Mouse (Mus musculus): ENCODE measurements around the gene Vmp1.

The Vmp1 gene

DNA sequence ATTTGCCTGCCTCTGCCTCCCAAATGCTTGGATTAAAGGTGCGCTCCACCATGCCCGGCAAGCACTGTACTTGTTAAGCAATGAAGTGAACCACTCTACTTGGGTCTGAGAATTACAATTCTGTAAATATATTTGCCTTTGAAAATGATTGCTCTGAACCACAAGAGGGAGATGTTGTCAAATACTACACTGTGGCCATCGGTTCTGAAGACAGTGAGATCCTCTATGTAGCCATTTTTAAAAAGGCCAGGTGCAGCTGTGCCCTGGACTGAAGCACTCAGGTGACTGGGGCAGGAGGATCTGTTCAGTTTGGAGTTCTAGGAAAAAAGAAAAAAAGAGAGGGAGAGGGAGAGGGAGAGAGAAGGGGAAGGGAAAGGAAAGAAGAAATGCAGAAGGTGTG, 115.2 kb downstream of the Vmp1 start:
- peak; percentile 40 for DNase-seq (ENCODE audit: low spot score)

DNA sequence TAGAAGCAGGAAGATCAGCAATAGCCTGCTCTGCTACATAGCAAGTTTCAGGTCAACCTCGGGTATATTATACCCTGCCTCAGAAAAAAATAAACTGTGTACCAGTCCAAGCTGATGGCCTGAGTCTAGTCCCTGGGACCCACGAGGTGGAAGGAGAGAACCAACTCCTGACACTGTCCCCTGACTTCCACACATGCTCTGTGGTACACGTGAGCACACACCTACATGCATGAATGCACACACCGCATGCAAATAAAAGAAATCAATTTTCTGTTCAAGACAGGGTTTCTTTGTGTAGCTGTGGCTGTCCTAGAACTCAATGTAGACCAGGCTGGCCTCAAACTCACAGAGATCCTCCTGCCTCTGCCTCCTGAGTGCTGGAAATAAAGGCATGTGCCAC, 125.4 kb downstream of the Vmp1 start:
- no peak for DNase-seq (ENCODE audit: low spot score)

DNA sequence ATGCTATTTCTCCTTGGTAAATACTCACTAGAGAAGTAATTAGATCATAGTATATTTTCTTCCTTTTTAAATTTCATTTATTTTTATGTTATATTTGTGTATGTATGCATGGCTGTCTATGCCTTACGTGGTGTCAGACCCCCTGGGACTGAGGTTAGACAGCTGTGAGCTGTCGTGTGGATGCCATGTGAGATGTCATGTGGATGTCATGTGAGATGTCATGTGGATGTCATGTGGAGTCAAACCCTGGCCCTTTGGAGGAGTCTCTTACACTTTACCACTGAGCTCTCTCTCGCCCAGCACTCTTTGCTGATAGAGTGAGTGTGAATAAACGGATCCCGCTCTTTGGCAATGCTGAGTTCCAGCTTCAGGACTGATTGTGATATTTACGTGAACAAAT, 130.1 kb downstream of the Vmp1 start:
- no peak for DNase-seq (ENCODE audit: low spot score)

DNA sequence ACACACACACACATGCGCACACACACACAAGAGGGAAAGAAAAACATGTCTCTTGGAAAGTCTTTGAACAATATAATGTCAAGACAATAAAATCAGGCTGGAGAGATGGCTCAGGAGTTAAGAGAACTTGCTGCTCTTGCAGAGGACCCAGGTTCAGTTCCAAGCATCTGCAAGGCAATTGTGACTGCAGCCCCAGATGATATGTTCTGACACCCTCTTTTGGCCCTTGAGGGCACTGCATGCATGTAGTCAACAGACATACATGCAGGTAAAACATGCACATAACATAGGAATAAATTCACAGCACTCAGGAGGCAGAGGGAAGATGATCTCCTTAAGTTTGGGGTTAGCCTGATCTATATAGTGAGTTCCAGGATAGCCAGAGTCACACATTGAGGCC, 136.2 kb downstream of the Vmp1 start:
- no peak for DNase-seq (ENCODE audit: low spot score)

DNA sequence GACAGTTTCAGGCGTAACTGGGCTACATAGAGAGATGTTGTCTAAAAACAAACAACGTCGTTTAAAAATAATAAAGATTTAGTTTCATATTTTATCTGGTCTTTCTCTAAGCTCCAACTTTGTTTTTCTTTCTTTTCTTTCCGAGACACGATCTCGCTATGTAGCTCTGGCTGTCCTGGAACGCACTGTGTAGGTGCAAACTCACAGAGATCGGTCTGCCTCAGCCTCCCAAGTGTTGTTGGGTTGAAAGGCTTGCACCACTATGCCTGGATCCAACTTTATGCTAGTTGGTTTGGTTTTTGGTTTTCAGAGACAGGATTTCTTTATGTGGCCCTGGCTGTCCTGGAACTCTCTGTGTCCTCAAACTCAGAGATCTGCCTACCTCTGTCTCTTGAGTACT, 138.1 kb downstream of the Vmp1 start:
- DNase-seq (ENCODE audit: low spot score) = no peak

DNA sequence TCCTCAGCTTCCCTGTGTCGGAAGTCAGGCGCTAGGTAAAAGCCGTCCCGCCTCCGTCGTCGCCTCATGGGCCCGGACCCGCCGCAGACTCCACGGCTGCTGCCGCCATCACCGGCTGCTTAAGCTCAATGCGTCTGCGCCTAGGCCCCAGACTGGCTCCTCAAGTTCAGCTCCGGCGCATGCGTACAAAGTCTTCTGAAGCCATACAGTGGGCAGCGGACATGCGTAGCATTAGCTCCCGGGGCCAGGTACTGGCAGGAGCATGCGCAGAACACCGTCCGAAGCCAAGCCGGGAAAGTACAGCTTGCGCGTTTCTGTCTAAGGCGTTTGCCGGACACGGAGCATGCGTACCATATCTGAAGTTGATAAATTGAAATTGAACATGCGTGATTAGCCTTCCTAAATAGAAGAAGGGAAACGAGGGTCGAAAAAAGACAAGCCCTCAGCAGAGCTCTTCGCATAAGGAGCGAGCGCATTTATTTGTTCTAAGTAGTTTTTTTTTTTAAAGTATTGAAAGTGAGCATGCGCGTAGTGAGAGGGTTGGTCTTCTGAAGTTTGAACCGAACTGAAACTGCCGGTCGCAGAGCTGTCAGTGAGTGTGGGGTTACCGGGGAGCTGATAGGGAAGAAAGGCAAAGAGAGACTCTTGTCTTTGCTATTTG, 138.9 kb downstream of the Vmp1 start, which contains the start of the genes Rps6kb1 and Tubd1:
Gene Rps6kb1 (minus strand): TSS at position 167 of the 661 bp plus-strand sequence.
Gene Tubd1 (plus strand): TSS at position 353 of the 661 bp plus-strand sequence.
- DNase-seq (ENCODE audit: low spot score) = peak; percentile 100

DNA sequence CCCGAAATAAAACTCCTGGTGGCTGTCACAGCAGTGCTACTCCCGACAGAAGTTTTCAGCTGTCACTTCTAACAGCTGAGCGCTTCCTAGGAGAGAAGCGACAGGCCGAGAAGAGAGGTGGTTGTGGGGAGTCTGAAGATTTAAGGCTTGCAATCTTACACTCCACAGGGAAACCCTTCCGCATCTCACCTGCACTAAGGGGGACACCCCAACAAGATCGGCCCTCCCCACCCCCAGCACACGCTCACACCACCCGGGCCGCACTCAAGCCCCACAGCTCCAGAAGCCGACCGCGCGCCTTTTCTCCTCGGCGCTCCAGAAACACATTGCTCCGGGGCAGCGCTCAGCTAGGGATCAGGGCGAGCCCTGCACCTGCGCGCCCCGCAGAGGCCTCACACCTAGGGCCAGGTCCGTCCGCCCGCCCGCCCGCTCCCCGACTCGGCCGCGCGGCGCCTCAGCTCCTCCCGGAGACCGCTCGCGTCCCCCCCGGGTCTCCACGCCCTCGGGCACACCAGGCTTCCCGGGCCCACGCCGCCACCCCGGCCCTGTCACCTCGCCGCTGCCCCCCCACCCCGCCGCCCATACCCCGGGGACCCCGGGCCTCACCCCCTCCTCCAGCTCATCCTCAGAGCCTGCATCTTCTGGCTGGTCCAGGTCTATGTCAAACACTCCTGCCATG, 139.5 kb downstream of the Vmp1 start:
- DNase-seq (ENCODE audit: low spot score) = peak; percentile 51

DNA sequence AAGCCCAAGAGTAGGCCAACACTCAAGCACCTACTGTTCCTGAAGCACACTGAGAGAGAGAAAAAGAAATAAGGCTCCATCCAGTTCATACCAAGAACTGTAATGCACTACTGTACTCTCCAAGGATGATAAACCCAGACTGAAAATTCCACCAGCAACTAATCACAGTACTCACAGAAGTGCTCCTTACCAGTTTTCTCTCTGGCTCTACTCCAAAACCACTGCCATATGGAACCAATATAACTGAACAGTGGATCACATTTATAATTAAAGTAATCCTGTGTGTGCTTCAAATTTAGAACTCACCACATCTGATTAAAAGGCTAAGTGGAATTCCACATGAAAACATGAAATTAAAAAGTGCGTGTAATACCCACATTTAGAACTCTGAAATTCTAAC, 140.8 kb downstream of the Vmp1 start:
- DNase-seq (ENCODE audit: low spot score) = no peak

DNA sequence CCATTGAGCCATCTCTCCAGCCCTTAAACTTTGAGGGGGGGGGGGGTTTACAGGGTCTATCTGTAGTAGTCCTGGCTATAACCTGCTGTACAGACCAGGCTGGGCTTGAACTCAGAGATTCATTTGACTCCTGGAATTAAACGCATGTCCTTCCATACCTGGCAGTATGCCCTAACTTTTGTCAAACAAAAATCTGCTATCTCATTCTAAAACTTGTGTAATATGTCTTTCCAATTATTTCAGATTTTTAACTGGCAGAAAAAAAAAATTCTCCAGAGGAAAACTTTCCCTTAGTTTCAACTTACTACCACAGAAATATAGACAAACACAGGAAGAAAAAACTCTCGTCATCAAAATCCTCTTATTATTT, 143.2 kb downstream of the Vmp1 start:
- no peak for DNase-seq (ENCODE audit: low spot score)

DNA sequence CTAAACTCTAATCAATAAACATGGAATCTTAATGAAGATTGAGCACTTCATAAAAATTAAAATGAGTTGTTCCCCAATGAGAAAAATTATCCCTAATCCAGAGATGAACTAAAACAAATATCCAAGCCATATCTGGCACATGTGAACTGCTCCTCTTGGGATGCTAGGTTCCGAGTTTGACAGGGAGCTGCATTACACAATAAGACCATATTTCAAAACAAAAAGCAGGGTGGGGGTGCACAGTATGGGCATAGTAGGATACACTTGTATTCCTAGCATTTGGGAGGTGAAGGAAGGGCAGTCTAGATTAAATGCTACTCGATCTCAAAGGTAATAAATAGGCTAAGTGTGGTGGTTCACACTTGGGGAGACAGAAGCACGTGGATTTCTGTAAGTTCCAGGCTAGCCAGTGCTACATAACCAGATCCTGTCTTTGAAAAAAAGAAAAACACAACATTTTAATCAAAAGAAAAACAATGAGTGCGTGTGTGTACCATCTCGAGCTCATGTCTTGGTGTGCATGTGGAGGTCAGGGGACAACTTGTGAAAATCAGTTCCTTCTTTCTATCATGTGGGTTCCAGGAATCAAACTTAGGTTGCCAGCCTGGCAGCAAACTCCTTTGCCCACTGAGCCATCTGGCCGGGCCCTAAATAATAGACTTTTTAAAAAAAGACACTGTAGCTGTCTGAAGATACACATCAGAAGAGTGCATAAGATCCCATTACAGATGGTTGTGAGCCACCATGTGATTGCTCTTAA, 143.7 kb downstream of the Vmp1 start:
- DNase-seq (ENCODE audit: low spot score) = no peak

DNA sequence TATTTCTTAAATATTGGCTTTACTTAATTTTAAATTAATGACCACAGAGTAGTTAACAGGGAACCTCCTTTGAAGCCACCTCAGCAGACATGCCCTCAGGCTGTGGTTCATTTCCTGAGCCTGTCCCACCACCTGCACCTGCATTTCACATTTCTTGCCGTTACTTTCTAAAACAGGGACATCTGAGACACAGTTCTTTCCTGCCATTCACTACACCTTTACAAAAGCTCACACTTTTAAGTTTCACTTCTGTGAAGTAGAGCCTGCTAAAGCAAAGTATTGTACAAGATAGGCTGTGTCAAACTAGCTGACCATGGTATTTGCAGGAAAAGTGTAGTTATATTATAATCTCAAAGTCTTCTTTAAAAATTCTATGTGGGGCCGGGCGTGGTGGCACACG, 144.8 kb downstream of the Vmp1 start:
- no peak for DNase-seq (ENCODE audit: low spot score)

DNA sequence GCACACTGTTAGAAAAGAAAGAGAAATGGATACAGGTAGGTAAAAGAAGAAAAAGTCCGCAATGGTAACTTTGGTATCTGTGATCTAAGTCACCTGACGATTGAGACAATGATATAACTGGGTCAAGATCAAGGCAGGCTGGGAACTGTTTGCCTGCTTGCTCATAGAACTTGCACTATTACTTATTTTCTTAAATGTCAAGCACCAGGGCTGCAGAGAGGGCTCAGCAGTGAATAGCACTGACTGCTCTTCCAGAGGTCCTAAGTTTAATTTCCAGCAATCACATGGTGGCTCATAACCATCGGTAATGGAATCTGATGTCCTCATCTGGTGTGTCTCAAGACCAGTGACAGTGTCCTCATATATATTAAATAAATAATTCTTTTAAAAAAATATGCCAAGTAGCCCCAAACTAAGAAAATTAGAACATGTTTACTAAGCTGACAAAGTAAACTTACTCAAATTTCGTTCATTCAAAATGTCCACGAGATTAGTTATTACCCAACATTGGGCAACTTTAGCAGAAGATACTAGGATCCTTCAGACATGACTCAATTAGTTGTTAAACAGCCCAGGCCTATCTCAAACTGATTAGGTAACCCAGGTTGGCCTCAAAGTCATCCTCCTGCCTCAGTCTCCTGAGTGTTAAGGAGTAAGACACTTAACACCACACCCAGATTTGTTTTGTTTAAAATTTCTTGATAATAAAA, 149.3 kb downstream of the Vmp1 start:
- DNase-seq (ENCODE audit: low spot score) = no peak
